Mouse (Mus musculus) naive thymus-derived CD4-positive, alpha-beta T cell, adult 2 months (primary cell): Measurements from ENCODE around the gene Hacl1.
A peak's percentile ranks its signal among the peaks of the same experiment; 100 is the strongest.

Experiments used
- DNase-seq: peaks from one replicate; pipeline ENCODE4 v3.0.0-alpha.2; 2011; ENCODE audit warnings: low read depth

The Hacl1 gene

GRCm38 (mm10) chr14:31640890-31641505 lies at the start of gene Hacl1, which contains the start of gene Btd:
Gene Hacl1 (minus strand): TSS chr14:31641286.
Gene Btd (plus strand): TSS chr14:31641028.
- peak; percentile 96 for DNase-seq

DNA sequence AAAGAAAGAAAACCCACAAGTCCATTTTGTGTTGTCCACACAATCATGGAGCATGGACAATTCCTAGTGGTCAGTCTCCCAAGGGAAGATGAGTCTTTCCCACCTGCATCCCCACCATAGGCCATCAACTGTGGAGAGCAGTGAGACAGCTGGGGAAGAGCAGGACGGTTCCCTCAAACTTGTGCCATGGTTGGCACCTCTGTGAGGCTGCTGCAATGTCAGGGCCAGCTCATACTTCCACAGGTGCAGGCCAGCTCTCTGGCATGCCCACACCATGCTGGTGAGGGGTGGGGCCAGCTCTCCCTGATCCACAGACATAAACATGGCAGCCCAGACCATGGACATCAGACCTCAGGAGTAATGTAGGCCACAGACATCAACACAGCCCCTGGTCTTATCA lies 45.1 kb upstream of the Hacl1 start:
- no peak for DNase-seq

DNA sequence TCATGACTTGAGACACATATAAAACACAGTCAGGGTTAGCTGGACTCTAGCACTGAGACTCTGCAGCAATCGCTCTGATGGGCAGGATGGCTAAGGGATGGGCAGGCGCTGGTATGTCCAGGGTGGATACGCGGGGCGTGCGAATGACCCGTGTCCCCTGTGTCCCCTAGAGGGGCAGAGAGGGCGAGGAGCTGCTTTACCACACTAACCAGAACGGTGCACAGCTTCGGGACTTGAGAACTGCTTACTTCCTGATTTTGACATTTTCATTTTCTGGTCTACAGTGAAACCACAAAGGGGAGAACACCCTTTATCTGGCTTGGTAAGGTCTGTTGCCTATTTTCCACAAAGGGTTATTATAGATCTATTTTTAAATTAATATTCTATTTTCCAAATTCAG lies 44.6 kb upstream of the Hacl1 start:
- peak; percentile 45 for DNase-seq

- DNase-seq = peak; percentile 73
Observed at GRCm38 (mm10) chr14:31684343-31685040, 43.4 kb upstream of the Hacl1 start.

DNA sequence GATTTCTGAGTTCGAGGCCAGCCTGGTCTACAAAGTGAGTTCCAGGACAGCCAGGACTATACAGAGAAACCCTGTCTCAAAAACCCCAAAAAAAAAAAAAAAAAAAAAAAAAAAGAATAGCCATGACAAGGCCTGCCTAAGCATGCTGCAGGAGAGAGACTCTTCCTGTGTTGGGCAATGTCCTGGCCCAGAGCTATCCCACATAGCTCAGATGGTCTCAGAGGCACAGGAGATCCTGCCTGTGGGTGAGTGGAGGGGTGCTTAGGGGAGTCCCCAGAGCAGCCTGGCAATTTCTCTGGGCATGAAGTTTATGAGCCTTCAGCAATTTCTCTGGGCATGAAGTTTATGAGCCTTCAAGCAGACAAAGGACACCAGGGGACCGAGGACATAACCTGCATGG lies 42.5 kb upstream of the Hacl1 start:
- DNase-seq = no peak

DNA sequence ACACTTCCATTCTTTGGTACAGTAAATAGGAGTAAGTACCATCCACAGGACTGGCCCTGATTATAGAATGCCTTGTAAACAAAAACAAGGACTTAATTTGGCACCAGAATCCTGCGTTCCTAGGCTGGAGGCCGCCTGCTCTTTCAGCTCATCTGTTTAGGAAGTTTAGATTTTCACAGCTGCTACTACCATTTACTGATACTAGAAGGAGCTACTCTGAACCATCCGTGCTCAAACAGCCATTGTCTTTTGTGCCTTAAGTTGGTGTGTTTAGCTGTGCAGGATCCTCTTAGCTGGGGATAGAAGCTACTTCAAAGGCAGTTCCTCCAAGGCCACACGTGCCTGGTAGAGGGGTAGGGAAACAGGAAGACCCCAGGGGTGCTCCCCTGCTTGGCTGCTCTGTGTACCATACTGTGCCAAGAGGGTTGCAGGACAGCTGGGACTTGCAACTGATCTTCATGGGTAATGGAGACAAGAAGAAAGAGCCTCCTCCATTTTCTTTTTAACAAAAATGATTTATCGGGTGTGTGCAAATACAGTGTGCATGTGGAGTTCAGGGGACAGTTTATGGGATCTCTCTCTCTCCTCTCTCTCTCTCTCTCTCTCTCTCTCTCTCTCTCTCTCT lies 41.0 kb upstream of the Hacl1 start:
- no peak for DNase-seq

DNA sequence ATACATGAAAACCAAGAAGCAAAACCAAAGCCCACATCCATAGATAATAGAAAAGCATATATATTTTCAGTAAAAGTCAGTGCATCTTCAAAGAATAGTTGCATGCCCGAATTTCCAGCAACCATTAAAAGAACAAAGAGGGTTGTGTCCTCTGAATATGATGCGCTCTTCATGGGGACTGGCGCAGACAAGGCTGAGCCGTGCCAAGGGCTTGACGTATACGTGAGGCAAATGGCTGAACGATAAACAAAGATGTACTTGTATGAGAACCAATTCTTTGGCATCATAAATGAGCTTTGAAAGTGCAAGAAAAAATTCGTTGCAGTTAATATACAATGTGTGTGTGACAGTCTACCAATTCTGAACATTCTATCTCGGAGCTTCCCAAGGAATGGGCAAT lies 40.2 kb upstream of the Hacl1 start:
- no peak for DNase-seq

- DNase-seq = no peak
Observed at GRCm38 (mm10) chr14:31680656-31681055, 39.6 kb upstream of the Hacl1 start.

GRCm38 (mm10) chr14:31671635-31672320 lies 30.7 kb upstream of the Hacl1 start:
- DNase-seq = no peak

DNA sequence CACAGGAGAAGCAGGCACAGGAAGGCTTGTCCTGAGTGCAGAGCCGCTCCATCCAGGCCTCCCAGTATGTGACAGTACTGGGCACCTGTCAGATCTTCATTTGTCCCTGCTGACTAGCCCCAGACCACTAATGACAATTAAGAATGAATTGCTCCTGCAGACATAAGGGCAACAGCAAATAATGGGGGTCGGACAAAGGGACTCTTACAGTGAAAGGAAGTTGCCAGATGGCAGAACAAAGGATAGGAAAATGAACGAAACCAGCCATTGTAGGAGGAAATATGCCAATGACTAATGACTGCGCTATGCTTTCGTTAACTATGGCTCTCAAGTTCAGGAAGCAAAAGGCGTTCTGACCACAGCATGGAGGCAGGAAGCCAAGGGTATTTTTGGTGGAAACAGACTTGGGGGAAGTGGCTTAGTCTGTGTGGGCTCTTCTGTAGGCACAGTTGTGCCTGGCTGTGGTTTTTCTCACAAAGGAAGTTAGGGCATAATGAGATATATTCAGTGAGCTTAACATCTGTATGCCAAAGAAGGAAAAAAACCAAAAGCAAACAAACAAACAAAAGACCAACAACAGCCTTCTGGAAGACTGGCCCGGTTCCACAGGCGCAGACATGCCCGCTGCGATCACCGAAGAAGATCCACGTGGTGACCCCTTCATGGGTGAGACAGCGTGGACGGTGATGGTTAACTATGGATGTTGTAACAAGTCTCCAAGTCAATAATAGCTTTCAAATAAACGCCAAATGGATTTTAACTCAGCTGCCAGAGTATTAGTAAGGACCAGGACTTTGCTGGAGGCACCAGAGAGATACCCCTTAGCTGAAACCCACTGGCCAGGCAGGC lies 28.8 kb upstream of the Hacl1 start:
- peak; percentile 86 for DNase-seq

GRCm38 (mm10) chr14:31669161-31669611 lies 28.1 kb upstream of the Hacl1 start:
- no peak for DNase-seq

DNA sequence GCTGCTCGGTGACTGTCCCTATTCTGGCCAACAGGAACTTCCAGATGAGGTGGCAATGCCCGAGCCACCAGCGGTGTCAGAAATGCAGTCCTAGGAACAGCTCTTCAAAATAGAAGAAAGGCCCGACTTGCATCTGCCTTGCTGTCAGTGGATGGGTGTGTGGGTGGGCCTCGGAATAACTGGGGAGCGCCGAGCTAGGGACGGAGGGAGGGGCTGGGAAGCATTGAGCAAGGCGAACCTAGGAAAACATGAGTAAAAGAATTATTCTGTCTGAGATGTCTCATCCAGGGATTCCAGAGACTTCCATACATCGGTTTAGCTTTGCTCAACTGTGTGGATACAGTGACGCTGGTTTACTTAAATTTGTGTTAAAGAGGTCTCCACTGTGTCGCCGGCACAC lies 27.2 kb upstream of the Hacl1 start:
- no peak for DNase-seq

GRCm38 (mm10) chr14:31667741-31668140 lies 26.7 kb upstream of the Hacl1 start:
- DNase-seq = no peak

- DNase-seq = no peak
Observed at GRCm38 (mm10) chr14:31666931-31667705, 26.0 kb upstream of the Hacl1 start.

DNA sequence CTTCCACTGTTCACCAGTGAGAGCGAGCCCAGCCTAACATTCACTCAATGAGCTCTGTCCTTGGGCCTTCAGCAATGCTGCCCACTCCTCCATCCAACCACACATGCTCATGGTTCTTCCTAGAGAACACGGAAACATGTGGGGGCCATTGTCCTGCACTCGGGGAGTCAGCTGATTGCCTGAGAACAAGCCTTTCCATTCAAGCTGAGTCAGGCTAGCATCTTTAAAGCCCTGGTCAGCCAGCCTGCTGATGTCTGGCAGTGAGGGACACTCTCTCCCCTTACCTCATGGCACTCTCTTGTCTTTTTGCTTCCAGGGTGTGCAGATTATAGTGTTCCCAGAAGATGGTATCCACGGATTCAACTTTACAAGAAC lies 24.5 kb upstream of the Hacl1 start:
- no peak for DNase-seq

DNA sequence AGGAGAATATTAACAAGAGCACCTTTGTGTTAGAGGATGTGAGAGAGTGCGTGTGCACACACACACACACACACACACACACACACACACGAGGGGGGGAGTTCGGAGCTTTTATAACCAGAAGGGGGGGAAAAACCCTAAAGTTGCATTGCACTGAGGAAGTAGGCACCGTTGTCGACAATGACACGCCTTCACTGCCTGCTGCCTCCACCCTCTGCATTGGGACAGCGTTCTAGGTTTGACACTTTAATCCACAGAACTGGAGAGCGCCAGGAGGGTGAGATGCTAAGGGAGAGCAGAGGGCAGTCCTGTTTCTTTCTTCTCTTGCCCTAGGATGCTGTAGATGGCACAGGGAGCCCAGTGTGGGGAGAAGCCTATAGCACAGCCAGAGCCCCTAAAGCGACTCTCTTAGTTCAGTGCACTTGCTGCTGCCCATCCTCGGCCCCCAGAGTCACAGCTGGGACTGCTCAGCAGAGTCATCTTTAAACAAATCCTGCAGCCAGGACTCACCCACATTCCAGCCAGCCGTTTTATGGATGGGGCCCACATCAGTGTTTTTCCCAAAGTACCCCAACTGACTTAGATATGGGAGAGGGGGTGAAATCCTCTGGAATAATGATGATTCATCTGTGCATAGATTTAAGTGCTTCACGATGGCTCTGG lies 23.9 kb upstream of the Hacl1 start:
- DNase-seq = peak; percentile 75

- no peak for DNase-seq
Observed at GRCm38 (mm10) chr14:31664100-31664902, 23.2 kb upstream of the Hacl1 start.

DNA sequence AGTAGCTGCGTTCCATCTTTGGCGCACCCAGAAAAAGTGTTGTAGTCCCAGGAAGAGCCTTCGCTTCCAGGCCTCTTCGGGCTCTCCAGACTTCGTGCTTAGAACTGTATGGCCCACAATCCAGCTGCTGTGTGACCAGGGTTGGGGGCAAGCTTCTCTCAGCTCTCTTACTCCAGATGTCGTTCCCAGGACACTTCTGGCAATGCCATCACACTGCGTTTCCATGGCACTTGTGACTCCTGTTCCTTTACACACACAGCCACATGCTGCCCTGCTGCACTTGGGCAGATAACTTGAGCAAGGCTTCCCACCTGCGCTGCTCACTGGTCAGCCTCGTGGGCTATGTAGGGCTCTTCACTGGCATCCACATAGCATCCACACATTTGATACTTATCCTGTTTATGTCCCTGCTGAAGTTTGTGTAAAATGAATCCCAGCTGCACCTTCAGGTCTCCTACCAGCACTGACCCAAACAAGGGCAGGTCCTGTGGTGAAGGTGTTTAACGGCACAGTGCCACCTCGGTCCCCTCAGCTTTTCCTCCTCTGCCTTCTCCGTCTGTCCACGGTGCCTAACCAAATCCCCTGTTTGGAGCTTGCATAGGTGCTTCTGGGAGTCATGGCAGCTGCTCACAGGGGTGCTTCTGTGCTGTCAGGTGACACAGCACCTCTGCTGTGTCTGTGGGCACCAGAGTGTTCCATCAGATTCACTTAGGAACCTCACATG lies 22.5 kb upstream of the Hacl1 start:
- DNase-seq = no peak
